Mouse (Mus musculus): ENCODE measurements around the gene Brca1.

- no peak for TF ChIP-seq CTCF (IDR thresholded peaks at IDR 0.05; ENCODE audit: low read depth, low read length)
- TF ChIP-seq POLR2A (IDR thresholded peaks at IDR 0.05; ENCODE audit: borderline replicate concordance, low read depth, low read length) = no peak
Observed at GRCm38 (mm10) chr11:101484245-101484644, 67.5 kb downstream of the Brca1 start.
